Mouse (Mus musculus) heart, adult 2 months (tissue): ENCODE data around the gene Arnt2.

ENCODE experiments used
- CTCF ChIP-seq: fragments of 200-600 bp; IDR thresholded peaks from 2 replicates; pipeline ENCODE4 v1.8.1; 2022; ENCODE audit warnings: antibody characterized with exemption, mild to moderate bottlenecking, moderate library complexity
- EP300 ChIP-seq: fragments of 200-500 bp; IDR thresholded peaks from 2 replicates; pipeline ENCODE4 v1.6.1; 2011; ENCODE audit warnings: low read depth, low read length, control low read depth; ENCODE audit not compliant: insufficient read depth
- POLR2A ChIP-seq: fragments of 200-500 bp; IDR thresholded peaks from 2 replicates; pipeline ENCODE4 v1.6.1; 2011; ENCODE audit warnings: mild to moderate bottlenecking, low read depth, low read length, control low read depth; ENCODE audit not compliant: insufficient read depth

DNA sequence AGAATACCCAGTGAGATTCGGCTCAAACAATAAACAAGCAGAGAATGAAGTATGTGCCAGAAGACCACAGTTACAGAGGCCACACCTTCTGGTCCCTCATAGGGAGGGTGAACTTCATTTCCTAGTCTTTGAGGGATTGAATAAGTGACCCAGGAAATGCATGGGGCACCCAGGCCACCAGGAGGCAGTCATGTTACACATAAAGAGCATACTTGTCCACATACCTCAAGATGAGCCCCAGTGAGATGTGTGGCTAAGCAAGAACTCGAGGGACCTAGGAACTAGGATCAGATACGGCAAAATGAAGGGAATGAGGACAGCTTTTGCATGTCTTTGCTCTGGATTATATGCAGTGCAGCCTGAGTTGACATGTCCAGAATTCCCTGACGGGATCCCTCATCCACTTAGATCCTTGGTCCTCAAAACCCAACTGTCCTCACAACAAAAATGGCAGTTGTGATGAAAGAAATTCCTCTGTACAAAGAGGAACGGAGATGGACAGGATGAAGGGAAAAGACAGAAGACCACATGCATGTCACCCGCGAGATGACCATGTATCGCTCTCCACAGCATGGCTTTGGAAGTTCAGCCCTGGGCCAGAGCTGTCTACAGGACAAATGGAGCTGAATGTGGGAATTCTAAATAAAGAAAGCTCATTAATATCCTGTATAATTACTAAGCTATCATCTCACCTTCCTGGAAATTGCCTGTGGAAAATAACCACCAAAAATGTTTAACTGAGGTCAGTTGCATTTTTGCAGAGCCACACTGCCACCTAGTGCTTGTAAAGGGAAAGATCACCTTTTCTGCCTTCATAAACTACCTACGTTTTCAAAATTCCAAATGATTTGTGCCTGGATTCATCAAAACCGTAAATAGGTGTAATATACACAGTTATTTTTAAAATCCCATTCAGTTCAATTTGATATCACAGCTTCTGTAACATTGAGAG is 54.1 kb downstream of the Arnt2 start:
- peak; percentile 85 for TF ChIP-seq CTCF
- TF ChIP-seq POLR2A, result no peak
- TF ChIP-seq EP300, result no peak
